Mouse (Mus musculus) ES-Bruce4 (cell line): ENCODE measurements around the gene Med13l. TPM values are rescaled to one million over a fixed set of nuclear protein-coding genes. Genes with fewer than 3 reads are reported as not detected.

Source experiments
- H3K27ac ChIP-seq: 2 replicates; pipeline ENCODE4 v1.5.1; 2012; ENCODE audit warnings: low read length, inconsistent platforms; ENCODE audit not compliant: insufficient read depth
- H3K27me3 ChIP-seq: 2 replicates; pipeline ENCODE4 v1.6.1; 2012; ENCODE audit warnings: mild to moderate bottlenecking, low read length, inconsistent platforms; ENCODE audit not compliant: control insufficient read depth, poor library complexity, insufficient read depth, severe bottlenecking
- H3K36me3 ChIP-seq: 2 replicates; pipeline ENCODE4 v1.6.1; 2012; ENCODE audit warnings: inconsistent platforms, mild to moderate bottlenecking, low read length, moderate library complexity; ENCODE audit not compliant: control insufficient read depth, poor library complexity, insufficient read depth, severe bottlenecking
- H3K4me1 ChIP-seq: one replicate; pipeline ENCODE4 v1.8.1; 2011; ENCODE audit warnings: low read length; ENCODE audit not compliant: control insufficient read depth, insufficient read depth
- H3K4me3 ChIP-seq: 2 replicates; pipeline ENCODE4 v1.5.1; 2011; ENCODE audit warnings: low read depth, mild to moderate bottlenecking, low read length
- H3K9ac ChIP-seq: 2 replicates; pipeline ENCODE4 v1.6.1; 2012; ENCODE audit warnings: low read depth, mild to moderate bottlenecking, inconsistent platforms; ENCODE audit not compliant: poor library complexity, severe bottlenecking
- H3K9me3 ChIP-seq: replicated peaks from 2 replicates; pipeline ENCODE4 v1.6.1; 2012; ENCODE audit warnings: mild to moderate bottlenecking, low read length, inconsistent platforms; ENCODE audit not compliant: control insufficient read depth, poor library complexity, insufficient read depth, severe bottlenecking
- CTCF ChIP-seq: IDR thresholded peaks from one replicate; pipeline ENCODE4 v1.8.1; 2011; ENCODE audit warnings: low read depth, low read length
- EP300 ChIP-seq: IDR thresholded peaks from 2 replicates; pipeline ENCODE4 v1.6.1; 2011; ENCODE audit warnings: low read depth, low read length; ENCODE audit not compliant: insufficient read depth
- POLR2A ChIP-seq: IDR thresholded peaks from one replicate; pipeline ENCODE4 v1.8.1; 2011; ENCODE audit warnings: low read length; ENCODE audit not compliant: insufficient read depth
- polyA plus RNA-seq: library from polyadenylated mRNA; stranded (reverse); fragments of >200 nt; gene quantifications from 2 replicates; pipeline ENCODE4 v1.2.4, GENCODE M21; 2011; ENCODE audit warnings: low read depth; ENCODE audit not compliant: missing spikeins, insufficient read depth, insufficient read length

Med13l gene
- polyA plus RNA-seq, 1 experiment = 43.9 TPM

- no peak for TF ChIP-seq EP300
- H3K9me3 ChIP-seq = no peaks in the 10 kb centered on the region
- H3K4me1 ChIP-seq = no peaks in the 10 kb centered on the region
- no peak overlapping the region for H3K27ac ChIP-seq
- no peak overlapping the region for H3K4me3 ChIP-seq
- no peaks in the 10 kb centered on the region for H3K27me3 ChIP-seq
- no peak overlapping the region for H3K9ac ChIP-seq
- no peaks in the 10 kb centered on the region for H3K36me3 ChIP-seq
Observed at GRCm38 (mm10) chr5:118715518-118715917, 155.0 kb downstream of the Med13l start.

GRCm38 (mm10) chr5:118716295-118717271, 156.1 kb downstream of the Med13l start:
- Histone ChIP-seq H3K27ac (no peak overlapping the region), H3K27me3 (no peaks in the 10 kb centered on the region), H3K36me3 (peaks cover 1% of the 10 kb centered on the region), H3K9me3 (no peaks in the 10 kb centered on the region), H3K4me1 (no peaks in the 10 kb centered on the region), H3K4me3 (no peak overlapping the region), H3K9ac (no peak overlapping the region)
- TF ChIP-seq EP300 (no peak), POLR2A (no peak), CTCF (no peak)

- Histone ChIP-seq H3K27ac (no peak overlapping the region), H3K9me3 (no peaks in the 10 kb centered on the region), H3K9ac (no peak overlapping the region), H3K4me3 (no peak overlapping the region), H3K36me3 (peaks cover 5% of the 10 kb centered on the region), H3K27me3 (no peaks in the 10 kb centered on the region), H3K4me1 (no peaks in the 10 kb centered on the region)
- TF ChIP-seq EP300 (no peak), CTCF (no peak), POLR2A (no peak)
Observed at GRCm38 (mm10) chr5:118717456-118717855, 157.0 kb downstream of the Med13l start.

GRCm38 (mm10) chr5:118718070-118718469, 157.6 kb downstream of the Med13l start:
- Histone ChIP-seq H3K4me3 (no peak overlapping the region), H3K4me1 (no peaks in the 10 kb centered on the region), H3K36me3 (peaks cover 5% of the 10 kb centered on the region), H3K27me3 (no peaks in the 10 kb centered on the region), H3K9me3 (no peaks in the 10 kb centered on the region), H3K27ac (no peak overlapping the region), H3K9ac (no peak overlapping the region)
- TF ChIP-seq EP300 = no peak
- TF ChIP-seq CTCF = no peak
- no peak for TF ChIP-seq POLR2A

- Histone ChIP-seq H3K4me1 (no peaks in the 10 kb centered on the region), H3K36me3 (peaks cover 17% of the 10 kb centered on the region), H3K27me3 (no peaks in the 10 kb centered on the region), H3K4me3 (no peak overlapping the region), H3K27ac (no peak overlapping the region), H3K9ac (no peak overlapping the region), H3K9me3 (no peaks in the 10 kb centered on the region)
- TF ChIP-seq EP300 (no peak), POLR2A (no peak), CTCF (no peak)
Observed at GRCm38 (mm10) chr5:118721416-118721815, 160.9 kb downstream of the Med13l start.

- Histone ChIP-seq H3K4me1 (no peaks in the 10 kb centered on the region), H3K36me3 (peaks cover 17% of the 10 kb centered on the region), H3K9ac (no peak overlapping the region), H3K27ac (no peak overlapping the region), H3K4me3 (no peak overlapping the region), H3K9me3 (no peaks in the 10 kb centered on the region), H3K27me3 (no peaks in the 10 kb centered on the region)
- TF ChIP-seq EP300 (no peak), CTCF (no peak), POLR2A (no peak)
Observed at GRCm38 (mm10) chr5:118721848-118722247, 161.4 kb downstream of the Med13l start.
